Mouse (Mus musculus) T-cell, adult 66 days (primary cell): ENCODE data around the gene Lhx4. TPM values are rescaled to one million over a fixed set of nuclear protein-coding genes. Genes with fewer than 3 reads are reported as not detected.

Experiments used
- total RNA-seq, 2 experiments: library from RNA; stranded (reverse); gene quantifications; 3 replicates in 1 of 2; 4 replicates in 1 of 2; pipeline ENCODE4 v1.2.4; 2023

The Lhx4 gene
- total RNA-seq = not detected

GRCm38 (mm10) chr1:155751484-155752255 is at the start of gene Lhx4:
Gene Lhx4 (minus strand): TSS chr1:155751684.

Other genes with a start within 250 kb of the Lhx4 start
- gene Acbd6, start 193.6 kb downstream of the Lhx4 start, total RNA-seq = 10 to 100 TPM; 66.1 to 67.3 TPM
- 10 to 100 TPM; 49.6 to 51.1 TPM for gene Qsox1, start 61.2 kb upstream of the Lhx4 start, total RNA-seq
- gene Cep350, start 221.6 kb upstream of the Lhx4 start, total RNA-seq = 10 to 100 TPM; 98.0 to 99.0 TPM